In genomic region chr3:137513026-137513425, GRCm38 (mm10) we compare ENCODE assay signal across 9 mouse cellular contexts.
DNase-seq lines count a peak whose midpoint lies in the region; ATAC-seq and TF ChIP-seq lines count a peak whose summit lies in the region.
"Had no signal": no experiment of that assay in that cellular context is flagged by ENCODE, and none has a peak within 500 bp of the region (broad histone marks: within the 10 kb centered on the region; RNA-seq: fewer than 3 reads in every experiment).

No protein-coding gene starts in this region.

- TF ChIP-seq CTCF in hindbrain, postnatal 0 days (IDR thresholded peaks at IDR 0.05; ENCODE audit: low read depth) = no peak
- TF ChIP-seq CTCF in cerebellum, adult 2 months (IDR thresholded peaks at IDR 0.05; ENCODE audit: borderline replicate concordance, insufficient read depth, low read depth, low read length) = no peak

- H3K9ac ChIP-seq in hindbrain, postnatal 0 days (replicated peaks; ENCODE audit: low read length) = no peak overlapping the region
- H3K9ac ChIP-seq: liver, embryonic 15.5 days had no signal

- no peak overlapping the region for H3K4me3 ChIP-seq in hindbrain, postnatal 0 days (ENCODE audit: low read length)
- no peak overlapping the region for H3K4me3 ChIP-seq in hindbrain, embryonic 10.5 days
- no peak overlapping the region for H3K4me3 ChIP-seq in cerebellum, adult 2 months (replicated peaks; ENCODE audit: insufficient read depth, low read depth, low read length)
- H3K4me3 ChIP-seq: liver, embryonic 15.5 days had no signal

- 38% methylated on average over 6 of the region's 6 CpGs for WGBS in hindbrain, postnatal 0 days
- 69% methylated on average over 6 of the region's 6 CpGs for WGBS in hindbrain, embryonic 10.5 days
- 3% methylated on average over 6 of the region's 6 CpGs for WGBS in cerebellum, adult 2 months

- ATAC-seq in hindbrain, postnatal 0 days = 0 out of 2 replicates have a peak, but pooled peaks have one; percentile 29

- intact Hi-C loops in left cerebral cortex, postnatal 10 days (cut with DNase I) = no loop called here

- peak; percentile 43 for DNase-seq in hindbrain, postnatal 0 days (ENCODE audit: low spot score)
- no peak for DNase-seq in hindbrain, embryonic 10.5 days (ENCODE audit: low spot score)
- peak; percentile 72 to 83 for DNase-seq in cerebellum, adult 2 months
- DNase-seq in frontal cortex, postnatal 25 days (ENCODE audit: low spot score in 2 of 2) = peak; percentile 17 to 30
- DNase-seq in left cerebral cortex, postnatal 10 days (ENCODE audit: extremely low spot score in 1 of 2, low spot score in 2 of 2) = peak; percentile 31 to 33
- DNase-seq in spleen, adult 18-20 months = no peak
- DNase-seq in natural killer cell, adult 2 months (ENCODE audit: low spot score in 2 of 2) = no peak
- no peak for DNase-seq in thymus, postnatal 0 days (ENCODE audit: low spot score)

- H3K27me3 ChIP-seq in hindbrain, postnatal 0 days (ENCODE audit: insufficient read depth, low read length) = no peaks in the 10 kb centered on the region
- H3K27me3 ChIP-seq in hindbrain, embryonic 10.5 days (ENCODE audit: insufficient read depth, poor library complexity, severe bottlenecking) = no peaks in the 10 kb centered on the region
- no peaks in the 10 kb centered on the region for H3K27me3 ChIP-seq in cerebellum, adult 2 months (ENCODE audit: control insufficient read depth, insufficient read depth, low read length)
- H3K27me3 ChIP-seq: liver, embryonic 15.5 days had no signal

- H3K36me3 ChIP-seq in hindbrain, postnatal 0 days (ENCODE audit: insufficient read depth, low read length) = no peaks in the 10 kb centered on the region
- H3K36me3 ChIP-seq in hindbrain, embryonic 10.5 days = no peaks in the 10 kb centered on the region
- H3K36me3 ChIP-seq: liver, embryonic 15.5 days had no signal

- H3K9me3 ChIP-seq in hindbrain, postnatal 0 days (ENCODE audit: low read length) = no peaks in the 10 kb centered on the region
- H3K9me3 ChIP-seq in hindbrain, embryonic 10.5 days = no peaks in the 10 kb centered on the region
- H3K9me3 ChIP-seq: liver, embryonic 15.5 days had no signal

- 0 out of 2 replicates have a peak overlapping the region, but pooled peaks have one; percentile 3 for H3K27ac ChIP-seq in hindbrain, postnatal 0 days
- no peak overlapping the region for H3K27ac ChIP-seq in hindbrain, embryonic 10.5 days
- no peak overlapping the region for H3K27ac ChIP-seq in cerebellum, adult 2 months (ENCODE audit: insufficient read depth, low read length)
- H3K27ac ChIP-seq: liver, embryonic 15.5 days had no signal

- H3K4me2 ChIP-seq in hindbrain, postnatal 0 days (ENCODE audit: low read depth, low read length) = no peak overlapping the region
- H3K4me2 ChIP-seq: liver, embryonic 15.5 days had no signal

- no peak for TF ChIP-seq POLR2A in cerebellum, adult 2 months (IDR thresholded peaks at IDR 0.05; ENCODE audit: borderline replicate concordance, insufficient read depth, low read length)

- no peaks in the 10 kb centered on the region for H3K4me1 ChIP-seq in hindbrain, postnatal 0 days (ENCODE audit: insufficient read depth, low read length)
- H3K4me1 ChIP-seq in hindbrain, embryonic 10.5 days (replicated peaks) = peaks cover 6% of the 10 kb centered on the region
- peaks cover 17% of the 10 kb centered on the region for H3K4me1 ChIP-seq in cerebellum, adult 2 months (ENCODE audit: control insufficient read depth, insufficient read depth, low read length)
- H3K4me1 ChIP-seq: liver, embryonic 15.5 days had no signal

Comparison
In these comparisons a context has a peak if more than half of its experiments do, and no peak if none do; other contexts are left out.
1. DNase-seq: peak in hindbrain, postnatal 0 days (single experiment), cerebellum, adult 2 months (2 of 2), frontal cortex, postnatal 25 days (2 of 2) and left cerebral cortex, postnatal 10 days (2 of 2); none in hindbrain, embryonic 10.5 days (single experiment), spleen, adult 18-20 months (0 of 2), natural killer cell, adult 2 months (0 of 2) and thymus, postnatal 0 days (single experiment).